Mouse (Mus musculus) yolk sac, embryonic 10.5 days (tissue): ENCODE measurements around the gene Slc25a44.
A peak's percentile ranks its signal among the peaks of the same experiment; 100 is the strongest.
"Not testable (repeated sequence)": the region's sequence is repeated elsewhere in the genome, so short reads cannot be mapped to it uniquely, and the experiment has no call there.

Experiments used
- DNase-seq: peaks from one replicate; pipeline ENCODE4 v3.0.0-alpha.2; 2017; ENCODE audit warnings: low spot score

Gene Slc25a44

GRCm38 (mm10) chr3:88450379-88451131 is 25.6 kb upstream of the Slc25a44 start:
- DNase-seq: no peak

- DNase-seq: peak; percentile 74
These were observed 24.6 kb upstream of the Slc25a44 start for GRCm38 (mm10) chr3:88449395-88450023.

DNA sequence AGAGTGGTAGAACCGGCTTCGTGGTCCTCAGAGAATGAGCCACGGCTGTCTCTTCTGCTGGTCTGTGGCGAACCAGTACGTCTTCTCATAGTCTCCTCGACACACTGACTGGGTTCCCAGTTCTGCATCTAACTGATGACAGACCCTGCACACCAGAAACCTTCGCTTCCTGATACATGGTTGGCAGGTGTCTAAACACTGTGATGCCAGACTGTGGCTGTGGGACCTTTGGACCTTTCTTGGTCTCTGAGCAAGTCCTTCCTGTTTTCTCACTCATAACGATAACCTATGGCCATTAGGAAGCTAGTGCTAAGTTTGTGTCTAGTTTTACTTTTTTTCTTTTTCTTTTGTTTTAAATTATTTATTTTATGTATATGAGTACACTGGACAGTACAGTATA is 23.5 kb upstream of the Slc25a44 start:
- DNase-seq: no peak

DNA sequence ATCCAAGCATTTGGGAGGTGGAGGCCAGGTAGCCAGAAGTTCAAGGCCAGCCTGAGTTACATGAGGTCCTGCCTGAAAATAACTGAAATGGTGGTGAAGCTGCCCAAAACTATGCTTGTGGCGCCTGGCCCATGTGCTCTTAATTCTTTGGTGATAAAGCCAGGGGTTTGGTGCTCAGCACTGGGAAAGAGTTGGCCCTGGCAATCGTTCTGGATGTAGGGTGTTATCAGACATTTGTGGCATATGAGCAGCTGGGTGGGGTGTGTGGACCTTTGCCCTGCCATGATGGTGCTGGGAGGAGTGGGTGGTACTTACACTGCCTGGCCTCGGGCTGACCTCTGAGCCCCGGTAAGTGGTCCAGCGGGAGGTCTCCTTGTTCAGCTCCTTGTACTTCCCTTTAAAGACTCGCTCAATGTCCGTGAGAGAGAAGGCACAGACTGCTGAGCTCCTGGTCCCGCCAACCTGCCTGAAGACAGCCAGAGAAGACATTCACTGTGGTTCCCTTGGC is 22.8 kb upstream of the Slc25a44 start:
- peak; percentile 64 for DNase-seq

GRCm38 (mm10) chr3:88446471-88447123 is 21.7 kb upstream of the Slc25a44 start:
- no peak for DNase-seq

DNA sequence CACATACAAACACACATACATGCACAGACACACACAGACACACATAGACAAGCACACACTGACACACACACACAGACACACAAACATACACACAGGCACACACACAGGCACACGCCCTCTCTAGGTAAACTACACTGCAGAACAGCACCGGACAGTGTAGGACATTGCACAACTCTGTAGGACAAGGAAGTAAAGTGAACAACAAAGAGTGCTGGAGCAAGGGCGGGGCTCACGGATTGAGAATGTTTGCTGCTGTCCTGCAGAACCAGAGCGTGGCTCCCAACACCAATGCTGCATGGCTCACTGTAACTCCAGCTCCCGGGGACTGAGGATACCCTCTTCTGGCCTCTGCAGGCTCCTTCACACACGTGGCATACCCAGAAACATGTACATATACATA is 17.9 kb upstream of the Slc25a44 start:
- DNase-seq: peak; percentile 61

GRCm38 (mm10) chr3:88442488-88442887 is 17.5 kb upstream of the Slc25a44 start:
- DNase-seq: no peak

DNA sequence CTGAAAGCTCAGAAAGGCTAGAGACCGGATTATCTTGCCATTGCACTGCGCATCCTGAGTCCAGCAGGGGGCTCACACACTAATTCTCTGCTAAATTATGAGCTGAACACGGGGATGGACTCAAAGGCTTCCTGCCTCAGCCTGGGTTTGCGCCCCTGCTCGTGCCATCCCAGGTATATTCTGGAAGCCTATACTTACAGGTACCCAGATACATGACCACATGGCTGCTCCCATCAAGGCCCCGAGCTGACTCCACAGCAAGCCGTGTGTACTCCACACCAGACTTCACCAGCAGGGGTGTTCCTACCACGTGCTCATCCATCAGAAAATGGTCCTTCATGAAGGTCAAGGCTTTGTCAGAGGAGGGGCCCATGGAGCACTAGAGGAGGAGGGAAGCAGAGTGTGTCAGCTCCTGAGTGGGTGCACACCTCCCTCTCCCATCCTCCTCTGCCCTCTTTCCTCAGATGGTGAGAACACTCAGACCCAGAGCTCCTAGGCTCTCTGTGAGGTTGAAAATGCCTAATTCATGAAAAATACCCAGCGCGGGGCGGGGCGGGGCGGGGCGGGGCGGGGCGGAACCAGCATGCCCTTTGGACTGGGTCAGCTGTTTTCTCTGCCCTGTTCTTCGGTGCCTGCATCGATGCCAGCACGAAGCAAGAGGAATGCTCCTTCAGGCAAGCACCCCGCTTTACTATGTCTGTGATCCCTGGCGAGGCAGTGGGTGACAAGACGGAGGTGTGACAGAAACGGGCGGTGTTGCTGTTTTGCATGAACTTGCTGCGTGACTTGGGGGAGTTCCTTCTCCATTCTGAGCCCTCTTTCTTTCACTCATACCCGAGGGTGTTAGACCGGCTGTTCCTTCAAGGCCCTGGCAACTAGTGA is 15.8 kb upstream of the Slc25a44 start:
- DNase-seq: peak; percentile 38

DNA sequence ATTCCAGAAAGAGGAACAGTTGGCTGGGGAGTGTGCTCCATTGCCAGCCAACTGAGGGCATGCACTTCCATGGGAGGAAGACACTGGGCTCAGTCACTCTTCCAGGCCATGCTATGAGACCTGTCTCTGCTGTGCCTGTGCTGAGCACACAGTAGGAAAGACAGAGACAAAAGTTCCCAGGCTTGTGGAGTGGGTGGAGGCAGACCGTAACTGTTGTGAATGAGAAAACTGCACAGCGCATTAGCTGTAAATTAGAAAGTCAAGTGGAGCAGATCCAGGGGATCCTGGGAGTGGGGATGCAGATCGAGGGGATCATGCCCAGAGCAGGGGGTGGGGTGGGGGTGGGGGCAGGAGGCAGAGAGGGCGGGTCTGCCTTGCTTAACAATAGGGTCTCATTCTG is 14.6 kb upstream of the Slc25a44 start:
- DNase-seq: no peak

DNA sequence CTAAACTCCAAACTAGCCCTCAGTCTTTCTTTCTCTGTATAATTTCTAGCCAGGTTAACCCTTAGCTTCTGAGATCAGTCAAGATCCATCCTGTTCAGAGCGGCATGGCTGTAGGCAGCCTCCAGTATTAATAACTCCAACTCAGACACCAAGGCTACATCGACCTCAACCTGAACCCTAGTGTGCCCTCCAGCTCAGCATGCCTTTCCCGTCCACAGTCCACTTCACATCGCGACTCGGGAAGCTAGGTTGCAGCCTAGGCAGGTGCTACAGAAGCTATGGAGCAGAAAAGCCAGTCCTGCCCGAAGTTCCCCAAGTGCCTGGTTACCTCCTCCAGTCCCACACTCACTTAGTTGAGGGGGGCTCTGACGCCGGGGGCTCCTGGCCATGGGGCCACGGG is 12.5 kb upstream of the Slc25a44 start:
- no peak for DNase-seq

DNA sequence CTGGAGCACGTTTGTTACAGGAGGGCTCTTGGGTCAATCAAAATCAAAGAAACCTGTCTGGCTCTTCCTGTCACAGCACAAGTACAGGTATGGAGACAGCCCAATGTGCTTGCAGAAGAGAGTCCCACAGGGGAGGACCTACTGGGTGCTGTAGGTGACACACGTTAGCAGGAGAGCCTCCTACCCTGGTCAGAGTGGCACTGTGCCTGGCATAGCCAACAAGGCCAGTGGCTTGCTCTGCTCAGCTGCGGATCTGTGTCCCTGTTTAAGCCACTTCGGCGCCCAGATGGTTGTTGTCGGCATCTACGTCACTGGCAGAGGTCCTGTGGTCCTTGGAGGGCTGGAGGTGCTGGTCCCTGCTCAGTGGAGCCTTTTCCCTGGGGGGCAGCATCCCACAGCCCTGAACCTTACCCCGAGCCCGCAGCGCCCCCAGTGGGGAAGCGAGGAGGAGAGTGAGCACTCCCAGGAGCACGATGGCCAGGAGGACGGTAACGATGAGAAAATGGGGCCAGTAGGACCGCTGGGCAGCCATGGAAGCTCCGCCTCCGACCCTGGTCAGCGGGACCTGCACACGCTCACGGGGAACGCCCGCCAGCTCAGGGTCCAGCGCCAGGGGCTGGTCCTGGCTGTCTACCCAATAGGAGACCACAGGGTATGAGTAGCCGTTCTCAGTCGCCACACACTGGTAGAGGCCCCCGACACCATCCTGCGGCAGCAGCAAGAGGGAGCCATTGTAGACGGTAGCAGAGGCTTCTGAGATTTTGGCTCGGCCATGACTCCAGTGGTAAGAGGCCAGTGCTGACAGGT is 11.7 kb upstream of the Slc25a44 start:
- DNase-seq: peak; percentile 47

DNA sequence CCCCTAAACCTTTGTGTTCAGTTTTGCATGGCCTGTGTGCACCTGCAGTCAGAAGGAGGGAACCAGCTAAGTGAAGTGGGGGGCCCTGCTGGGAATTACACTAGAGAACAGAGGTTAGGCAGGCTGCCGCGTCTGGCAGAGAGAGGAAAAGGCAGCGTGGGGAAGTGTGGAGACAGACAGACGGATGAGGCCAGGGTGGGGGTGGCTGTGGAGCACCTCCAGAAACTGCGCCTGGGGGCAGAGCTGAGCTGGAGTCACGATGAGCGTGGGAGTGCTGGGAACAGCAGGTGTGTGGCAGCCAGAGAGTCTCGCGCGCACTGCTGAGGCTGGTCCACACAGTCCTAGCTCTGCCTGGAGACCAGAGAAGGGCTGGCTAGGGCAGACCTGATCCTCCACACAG is 10.6 kb upstream of the Slc25a44 start:
- no peak for DNase-seq

DNA sequence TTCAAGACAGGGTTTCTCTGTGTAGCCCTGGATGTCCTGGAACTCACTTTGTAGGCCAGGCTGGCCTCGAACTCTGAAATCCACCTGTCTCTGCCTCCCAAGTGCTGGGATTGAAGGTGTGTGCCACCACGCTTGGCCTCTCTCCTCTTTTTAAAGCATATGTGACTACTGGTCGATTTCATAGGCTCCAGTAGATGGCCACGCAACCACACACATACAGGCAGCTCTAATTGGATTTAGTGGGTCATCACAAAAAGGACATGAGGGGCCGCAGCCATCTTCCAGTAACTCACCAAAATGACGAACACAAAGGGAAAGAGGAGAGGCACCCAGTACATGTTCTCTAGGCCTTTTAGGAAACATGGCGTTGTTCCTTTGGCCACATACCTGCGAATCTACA is 3.7 kb upstream of the Slc25a44 start:
- not testable (repeated sequence) for DNase-seq

DNA sequence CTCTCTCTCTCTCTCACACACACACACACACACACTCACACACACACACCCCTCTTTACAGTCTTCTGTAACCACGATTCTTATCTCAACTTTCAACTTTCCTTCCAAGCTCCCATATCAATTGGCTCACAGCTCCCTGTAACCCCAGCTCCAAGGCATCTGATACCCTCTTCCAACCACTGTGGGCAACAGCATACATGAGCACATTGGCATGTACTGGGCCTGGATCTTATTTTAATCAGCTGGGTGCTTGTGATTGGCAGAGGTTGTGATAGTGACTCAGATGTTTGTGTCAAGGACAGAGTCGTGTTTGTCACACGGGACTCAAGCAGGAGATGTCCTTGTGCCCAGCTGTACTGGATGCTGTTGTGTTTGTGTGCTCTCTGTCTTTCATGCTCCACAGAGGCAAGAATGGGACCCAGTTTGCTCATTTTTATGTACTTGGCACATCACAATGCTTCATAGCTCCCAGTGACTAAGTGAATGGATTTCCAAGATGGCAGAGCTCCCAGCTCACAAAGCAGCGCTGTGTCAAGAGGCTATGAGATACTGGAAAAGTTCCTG is 2.5 kb upstream of the Slc25a44 start:
- DNase-seq: no peak

GRCm38 (mm10) chr3:88425708-88426420 is 925 bp upstream of the Slc25a44 start:
- no peak for DNase-seq

GRCm38 (mm10) chr3:88425330-88425689 is 371 bp upstream of the Slc25a44 start:
- no peak for DNase-seq

- peak; percentile 56 for DNase-seq
These were observed 2.8 kb downstream of the Slc25a44 start for GRCm38 (mm10) chr3:88422020-88422720.

- no peak for DNase-seq
These were observed 4.2 kb downstream of the Slc25a44 start for GRCm38 (mm10) chr3:88420771-88421170.

DNA sequence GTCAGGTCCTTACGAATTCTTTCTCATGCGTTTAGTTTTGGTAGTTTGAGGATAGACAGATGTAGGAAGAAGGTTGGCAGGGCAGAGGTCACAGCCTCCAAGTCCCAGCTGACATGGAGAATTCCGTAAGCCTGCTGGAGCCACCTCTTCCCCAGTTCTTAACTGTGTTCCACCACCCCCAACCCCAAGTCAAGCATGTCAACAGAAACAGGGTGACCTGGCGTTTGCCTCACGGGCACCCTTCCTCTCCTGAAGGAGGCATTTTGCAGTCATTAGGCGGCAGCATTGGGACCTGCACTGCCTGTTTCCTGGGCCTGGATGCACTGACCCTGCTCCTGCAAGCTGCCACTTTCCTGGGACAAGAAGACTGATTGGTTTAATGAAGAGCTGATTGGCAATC is 6.9 kb downstream of the Slc25a44 start:
- no peak for DNase-seq

GRCm38 (mm10) chr3:88415668-88416067 is 9.3 kb downstream of the Slc25a44 start:
- peak; percentile 85 for DNase-seq
